Mouse (Mus musculus) ES-E14 (cell line): ENCODE data around the gene Zfyve1. TPM values are rescaled to one million over a fixed set of nuclear protein-coding genes. Genes with fewer than 3 reads are reported as not detected.

Source experiments
- DNase-seq: peaks from one replicate; pipeline ENCODE4 v3.0.0-alpha.2; 2013; ENCODE audit warnings: low read depth, low spot score
- H3K27ac ChIP-seq: 2 replicates; pipeline ENCODE4 v1.5.1; 2012; ENCODE audit warnings: low read depth, mild to moderate bottlenecking, low read length, moderate library complexity, mixed read lengths; ENCODE audit not compliant: poor library complexity, insufficient read depth, severe bottlenecking
- H3K36me3 ChIP-seq: 2 replicates; pipeline ENCODE4 v1.6.1; 2012; ENCODE audit warnings: mild to moderate bottlenecking, low read length, moderate library complexity, mixed read lengths; ENCODE audit not compliant: control insufficient read depth, poor library complexity, insufficient read depth, severe bottlenecking
- H3K4me1 ChIP-seq, 2 experiments: fragments of 150-350 bp in 1 of 2; sonication (generic) in 1 of 2; 2 replicates each; pipeline ENCODE4 v1.6.1; 2012; ENCODE audit warnings: low read length in 2 of 2, mild to moderate bottlenecking in 1 of 2, mixed read lengths in 1 of 2; ENCODE audit not compliant: control insufficient read depth in 2 of 2, insufficient read depth in 2 of 2, poor library complexity in 1 of 2
- H3K4me3 ChIP-seq, 2 experiments: fragments of 150-350 bp in 1 of 2; sonication (generic) in 1 of 2; 2 replicates each; pipeline ENCODE4 v1.5.1; 2012; ENCODE audit warnings: low read length in 2 of 2, low read depth in 1 of 2, mild to moderate bottlenecking in 1 of 2, mixed read lengths in 1 of 2; ENCODE audit not compliant: insufficient read depth in 1 of 2, poor library complexity in 1 of 2, severe bottlenecking in 1 of 2
- H3K9ac ChIP-seq: 2 replicates; pipeline ENCODE4 v1.6.1; 2012; ENCODE audit warnings: low read depth, mild to moderate bottlenecking, low read length, mixed read lengths; ENCODE audit not compliant: poor library complexity, insufficient read depth, severe bottlenecking
- H3K9me3 ChIP-seq: fragments of 150-350 bp; sonication (generic); 2 replicates; pipeline ENCODE4 v1.6.1; 2012; ENCODE audit warnings: low read depth, mild to moderate bottlenecking, low read length; ENCODE audit not compliant: control insufficient read depth, insufficient read depth
- CHD2 ChIP-seq: IDR thresholded peaks from 2 replicates; pipeline ENCODE4 v1.6.1; 2014; ENCODE audit warnings: mild to moderate bottlenecking, low read depth, low read length, inconsistent platforms
- HCFC1 ChIP-seq: IDR thresholded peaks from 2 replicates; pipeline ENCODE4 v1.6.1; 2012; ENCODE audit warnings: low read length, inconsistent platforms, borderline replicate concordance; ENCODE audit not compliant: insufficient read depth
- MAFK ChIP-seq: IDR thresholded peaks from 2 replicates; pipeline ENCODE4 v1.6.1; 2014; ENCODE audit warnings: mild to moderate bottlenecking, low read depth, low read length, inconsistent platforms; ENCODE audit not compliant: insufficient read depth
- ZC3H11A ChIP-seq: IDR thresholded peaks from 2 replicates; pipeline ENCODE4 v1.6.1; 2012; ENCODE audit warnings: low read depth, mild to moderate bottlenecking, inconsistent platforms, low read length, borderline replicate concordance
- ZNF384 ChIP-seq: IDR thresholded peaks from 2 replicates; pipeline ENCODE4 v1.6.1; 2012; ENCODE audit warnings: low read depth, low read length, inconsistent platforms
- in situ Hi-C, 2 experiments: fragments of 600-800 bp; cut with MboI; formaldehyde crosslinking; loops; one replicate each; pipeline ENCODE4 v1.15.1; 2025; ENCODE audit warnings: low sequenced_read_pairs in 2 of 2, inconsistent platforms in 1 of 2; ENCODE audit not compliant: unreplicated experiment in 2 of 2
- total RNA-seq: library from RNA; depleted of rRNA; stranded (reverse); fragments of 300-350 nt; gene quantifications from 2 replicates; pipeline ENCODE4 v1.2.3, GENCODE M21; 2012

Zfyve1 gene
- total RNA-seq, 1 experiment = 38.2 TPM

- Histone ChIP-seq H3K9me3 (no peaks in the 10 kb centered on the region), H3K4me1 (peaks cover 2 to 14% of the 10 kb centered on the region in 2 experiments; a peak in 3 of 4 replicates), H3K4me3 (no peak overlapping the region), H3K36me3 (peaks cover 39% of the 10 kb centered on the region), H3K9ac (no peak overlapping the region), H3K27ac (no peak overlapping the region)
- in situ Hi-C loops = no loop called here
- no peak for TF ChIP-seq MAFK
- no peak for TF ChIP-seq ZNF384
- TF ChIP-seq HCFC1 = no peak
- no peak for TF ChIP-seq CHD2
- TF ChIP-seq ZC3H11A = no peak
- DNase-seq = no peak
Measured at GRCm38 (mm10) chr12:83555605-83556004, 41.4 kb downstream of the Zfyve1 start.

GRCm38 (mm10) chr12:83553816-83554215 is 43.2 kb downstream of the Zfyve1 start:
- H3K9me3 ChIP-seq = no peaks in the 10 kb centered on the region
- no peak overlapping the region for H3K4me3 ChIP-seq
- no peak for DNase-seq
- no peak overlapping the region for H3K27ac ChIP-seq
- H3K4me1 ChIP-seq = peaks cover 3 to 20% of the 10 kb centered on the region in 2 experiments; a peak in 2 of 4 replicates
- peaks cover 40% of the 10 kb centered on the region for H3K36me3 ChIP-seq
- in situ Hi-C loops = no loop called here
- TF ChIP-seq MAFK (no peak), CHD2 (no peak), ZNF384 (no peak), ZC3H11A (no peak), HCFC1 (no peak)
- no peak overlapping the region for H3K9ac ChIP-seq

GRCm38 (mm10) chr12:83551305-83551704 is 45.7 kb downstream of the Zfyve1 start:
- Histone ChIP-seq H3K9ac (no peak overlapping the region), H3K36me3 (peaks cover 51% of the 10 kb centered on the region), H3K27ac (no peak overlapping the region), H3K9me3 (no peaks in the 10 kb centered on the region), H3K4me3 (no peak overlapping the region), H3K4me1 (peaks cover 3 to 18% of the 10 kb centered on the region in 2 experiments; a peak in 2 of 4 replicates)
- in situ Hi-C loops = no loop called here
- DNase-seq = no peak
- TF ChIP-seq CHD2 = no peak
- TF ChIP-seq ZC3H11A = no peak
- TF ChIP-seq HCFC1 = no peak
- no peak for TF ChIP-seq ZNF384
- TF ChIP-seq MAFK = no peak

- H3K9me3 ChIP-seq = no peaks in the 10 kb centered on the region
- DNase-seq = no peak
- no peak overlapping the region for H3K4me3 ChIP-seq
- H3K9ac ChIP-seq = no peak overlapping the region
- TF ChIP-seq MAFK (no peak), HCFC1 (no peak), ZNF384 (no peak), ZC3H11A (no peak), CHD2 (no peak)
- in situ Hi-C loops = no loop called here
- peaks cover 41% of the 10 kb centered on the region for H3K36me3 ChIP-seq
- peaks cover 1 to 9% of the 10 kb centered on the region in 2 experiments; a peak in 2 of 4 replicates for H3K4me1 ChIP-seq
- no peak overlapping the region for H3K27ac ChIP-seq
Measured at GRCm38 (mm10) chr12:83544791-83545190, 52.2 kb downstream of the Zfyve1 start.

- H3K36me3 ChIP-seq = peaks cover 49% of the 10 kb centered on the region
- in situ Hi-C loops = no loop called here
- no peak overlapping the region for H3K9ac ChIP-seq
- DNase-seq = no peak
- no peak overlapping the region for H3K27ac ChIP-seq
- TF ChIP-seq ZNF384 (no peak), ZC3H11A (no peak), HCFC1 (no peak), MAFK (no peak), CHD2 (no peak)
- peaks cover 0 to 4% of the 10 kb centered on the region in 2 experiments; a peak in 2 of 4 replicates for H3K4me1 ChIP-seq
- H3K9me3 ChIP-seq = no peaks in the 10 kb centered on the region
- no peak overlapping the region for H3K4me3 ChIP-seq
Measured at GRCm38 (mm10) chr12:83543997-83544396, 53.0 kb downstream of the Zfyve1 start.
